Mouse (Mus musculus): ENCODE data around the gene Pbld1. TPM values are rescaled to one million over a fixed set of nuclear protein-coding genes. Genes with fewer than 3 reads are reported as not detected.

Pbld1 gene
- total and polyA plus RNA-seq, 2 experiments from 2014 or later = 0.70 TPM; not detected in 1

- no peaks in the 10 kb centered on the region for H3K4me1 ChIP-seq (ENCODE audit: control insufficient read depth, insufficient read depth)
- no peak for TF ChIP-seq CTCF (IDR thresholded peaks at IDR 0.05; ENCODE audit: low read depth)
- no peak for TF ChIP-seq EP300 (IDR thresholded peaks at IDR 0.05; ENCODE audit: low read depth)
- H3K27ac ChIP-seq (ENCODE audit: low read depth) = no peak overlapping the region
- H3K9ac ChIP-seq (replicated peaks; ENCODE audit: low read depth, low read length) = no peak overlapping the region
- H3K9me3 ChIP-seq (replicated peaks; ENCODE audit: control insufficient read depth, low read length) = no peaks in the 10 kb centered on the region
- no peak overlapping the region for H3K4me3 ChIP-seq (ENCODE audit: low read depth, low read length)
- peaks cover 41% of the 10 kb centered on the region for H3K36me3 ChIP-seq (replicated peaks; ENCODE audit: control insufficient read depth, insufficient read depth, low read length)
- DNase-seq (ENCODE audit: low spot score) (no peak), ATAC-seq (ENCODE audit: insufficient read depth, low read depth) (no peak)
- no peak overlapping the region for H3K4me2 ChIP-seq (ENCODE audit: low read depth, low read length)
- no peaks in the 10 kb centered on the region for H3K27me3 ChIP-seq (ENCODE audit: control insufficient read depth, insufficient read depth, low read length)
- 84% methylated on average over 15 of the region's 15 CpGs for WGBS
Observed at GRCm38 (mm10) chr10:63115881-63116280, 55.9 kb downstream of the Pbld1 start.

- TF ChIP-seq CTCF (IDR thresholded peaks at IDR 0.05; ENCODE audit: low read depth) = no peak
- no peak for TF ChIP-seq EP300 (IDR thresholded peaks at IDR 0.05; ENCODE audit: low read depth)
- Histone ChIP-seq H3K4me3 (ENCODE audit: low read depth, low read length) (no peak overlapping the region), H3K27me3 (ENCODE audit: control insufficient read depth, insufficient read depth, low read length) (no peaks in the 10 kb centered on the region), H3K36me3 (replicated peaks; ENCODE audit: control insufficient read depth, insufficient read depth, low read length) (peaks cover 46% of the 10 kb centered on the region), H3K27ac (ENCODE audit: low read depth) (no peak overlapping the region), H3K9me3 (replicated peaks; ENCODE audit: control insufficient read depth, low read length) (no peaks in the 10 kb centered on the region), H3K9ac (replicated peaks; ENCODE audit: low read depth, low read length) (no peak overlapping the region), H3K4me2 (ENCODE audit: low read depth, low read length) (no peak overlapping the region), H3K4me1 (ENCODE audit: control insufficient read depth, insufficient read depth) (no peaks in the 10 kb centered on the region)
- 92% methylated on average over 9 of the region's 9 CpGs for WGBS
- DNase-seq (ENCODE audit: low spot score) (no peak), ATAC-seq (ENCODE audit: insufficient read depth, low read depth) (no peak)
Observed at GRCm38 (mm10) chr10:63116376-63116775, 56.4 kb downstream of the Pbld1 start.

GRCm38 (mm10) chr10:63117583-63117982, 57.6 kb downstream of the Pbld1 start:
- WGBS = 94% methylated on average over 8 of the region's 8 CpGs
- Histone ChIP-seq H3K27me3 (ENCODE audit: control insufficient read depth, insufficient read depth, low read length) (no peaks in the 10 kb centered on the region), H3K4me2 (ENCODE audit: low read depth, low read length) (no peak overlapping the region), H3K27ac (ENCODE audit: low read depth) (no peak overlapping the region), H3K9me3 (replicated peaks; ENCODE audit: control insufficient read depth, low read length) (no peaks in the 10 kb centered on the region), H3K9ac (replicated peaks; ENCODE audit: low read depth, low read length) (no peak overlapping the region), H3K4me3 (ENCODE audit: low read depth, low read length) (no peak overlapping the region), H3K4me1 (ENCODE audit: control insufficient read depth, insufficient read depth) (no peaks in the 10 kb centered on the region), H3K36me3 (replicated peaks; ENCODE audit: control insufficient read depth, insufficient read depth, low read length) (peaks cover 55% of the 10 kb centered on the region)
- DNase-seq (ENCODE audit: low spot score) = no peak
- TF ChIP-seq EP300 (IDR thresholded peaks at IDR 0.05; ENCODE audit: low read depth) (no peak), CTCF (IDR thresholded peaks at IDR 0.05; ENCODE audit: low read depth) (no peak)
- no peak for ATAC-seq (ENCODE audit: insufficient read depth, low read depth)

- Histone ChIP-seq H3K36me3 (replicated peaks; ENCODE audit: control insufficient read depth, insufficient read depth, low read length) (peaks cover 67% of the 10 kb centered on the region), H3K4me1 (ENCODE audit: control insufficient read depth, insufficient read depth) (no peaks in the 10 kb centered on the region), H3K4me2 (ENCODE audit: low read depth, low read length) (no peak overlapping the region), H3K9me3 (replicated peaks; ENCODE audit: control insufficient read depth, low read length) (no peaks in the 10 kb centered on the region), H3K27me3 (ENCODE audit: control insufficient read depth, insufficient read depth, low read length) (no peaks in the 10 kb centered on the region), H3K9ac (replicated peaks; ENCODE audit: low read depth, low read length) (no peak overlapping the region), H3K4me3 (ENCODE audit: low read depth, low read length) (no peak overlapping the region), H3K27ac (ENCODE audit: low read depth) (no peak overlapping the region)
- no peak for ATAC-seq (ENCODE audit: insufficient read depth, low read depth)
- DNase-seq (ENCODE audit: low spot score) = no peak
- 74% methylated on average over 14 of the region's 14 CpGs for WGBS
- no peak for TF ChIP-seq EP300 (IDR thresholded peaks at IDR 0.05; ENCODE audit: low read depth)
- no peak for TF ChIP-seq CTCF (IDR thresholded peaks at IDR 0.05; ENCODE audit: low read depth)
Observed at GRCm38 (mm10) chr10:63119916-63120315, 60.0 kb downstream of the Pbld1 start.

GRCm38 (mm10) chr10:63121961-63122360, 62.0 kb downstream of the Pbld1 start:
- no peak for DNase-seq (ENCODE audit: low spot score)
- Histone ChIP-seq H3K36me3 (replicated peaks; ENCODE audit: control insufficient read depth, insufficient read depth, low read length) (peaks cover 61% of the 10 kb centered on the region), H3K4me2 (ENCODE audit: low read depth, low read length) (no peak overlapping the region), H3K4me1 (ENCODE audit: control insufficient read depth, insufficient read depth) (no peaks in the 10 kb centered on the region), H3K27ac (ENCODE audit: low read depth) (no peak overlapping the region), H3K9ac (replicated peaks; ENCODE audit: low read depth, low read length) (no peak overlapping the region), H3K9me3 (replicated peaks; ENCODE audit: control insufficient read depth, low read length) (no peaks in the 10 kb centered on the region), H3K4me3 (ENCODE audit: low read depth, low read length) (no peak overlapping the region), H3K27me3 (ENCODE audit: control insufficient read depth, insufficient read depth, low read length) (no peaks in the 10 kb centered on the region)
- WGBS = 80% methylated on average over 14 of the region's 14 CpGs
- no peak for TF ChIP-seq EP300 (IDR thresholded peaks at IDR 0.05; ENCODE audit: low read depth)
- no peak for TF ChIP-seq CTCF (IDR thresholded peaks at IDR 0.05; ENCODE audit: low read depth)
- ATAC-seq (ENCODE audit: insufficient read depth, low read depth) = no peak

GRCm38 (mm10) chr10:63122516-63122915, 62.6 kb downstream of the Pbld1 start:
- Histone ChIP-seq H3K4me2 (ENCODE audit: low read depth, low read length) (no peak overlapping the region), H3K36me3 (replicated peaks; ENCODE audit: control insufficient read depth, insufficient read depth, low read length) (peaks cover 61% of the 10 kb centered on the region), H3K4me1 (ENCODE audit: control insufficient read depth, insufficient read depth) (no peaks in the 10 kb centered on the region), H3K9me3 (replicated peaks; ENCODE audit: control insufficient read depth, low read length) (no peaks in the 10 kb centered on the region), H3K9ac (replicated peaks; ENCODE audit: low read depth, low read length) (no peak overlapping the region), H3K27me3 (ENCODE audit: control insufficient read depth, insufficient read depth, low read length) (no peaks in the 10 kb centered on the region), H3K27ac (ENCODE audit: low read depth) (no peak overlapping the region), H3K4me3 (ENCODE audit: low read depth, low read length) (no peak overlapping the region)
- WGBS = 38% methylated on average over 8 of the region's 8 CpGs
- TF ChIP-seq EP300 (IDR thresholded peaks at IDR 0.05; ENCODE audit: low read depth) (no peak), CTCF (IDR thresholded peaks at IDR 0.05; ENCODE audit: low read depth) (no peak)
- no peak; the same call in 1 of the 2 replicates for ATAC-seq (ENCODE audit: insufficient read depth, low read depth)
- peak; percentile 35 for DNase-seq (ENCODE audit: low spot score)

Data from heart, postnatal 0 days (tissue).